Mouse (Mus musculus): Measurements from ENCODE around the gene Inha. TPM values are rescaled to one million over a fixed set of nuclear protein-coding genes. Genes with fewer than 3 reads are reported as not detected.

Inha gene
- total RNA-seq, 4 experiments from 2014 or later = 2.8 to 4.6 (median 3.9) TPM

- DNase-seq (ENCODE audit: low spot score) = no peak
Measured at GRCm38 (mm10) chr1:75490785-75491551, 15.9 kb upstream of the Inha start.

GRCm38 (mm10) chr1:75492579-75493170 lies 14.2 kb upstream of the Inha start:
- no peak for DNase-seq (ENCODE audit: low spot score)

- no peak for DNase-seq (ENCODE audit: low spot score)
Measured at GRCm38 (mm10) chr1:75494878-75495548, 11.9 kb upstream of the Inha start.

GRCm38 (mm10) chr1:75498897-75499296 lies 8.0 kb upstream of the Inha start:
- DNase-seq (ENCODE audit: low spot score) = no peak

GRCm38 (mm10) chr1:75499441-75499840 lies 7.4 kb upstream of the Inha start:
- no peak for DNase-seq (ENCODE audit: low spot score)

GRCm38 (mm10) chr1:75501905-75502304 lies 5.0 kb upstream of the Inha start:
- no peak for DNase-seq (ENCODE audit: low spot score)

GRCm38 (mm10) chr1:75502945-75503650 lies 3.8 kb upstream of the Inha start:
- no peak for DNase-seq (ENCODE audit: low spot score)

GRCm38 (mm10) chr1:75503651-75503980 lies 3.3 kb upstream of the Inha start:
- DNase-seq (ENCODE audit: low spot score) = no peak

GRCm38 (mm10) chr1:75504256-75505045 lies 2.4 kb upstream of the Inha start:
- no peak for DNase-seq (ENCODE audit: low spot score)

- DNase-seq (ENCODE audit: low spot score) = peak; percentile 53
Measured at GRCm38 (mm10) chr1:75505159-75505955, 1.5 kb upstream of the Inha start.

- DNase-seq (ENCODE audit: low spot score) = peak; percentile 47
Measured at GRCm38 (mm10) chr1:75505956-75506831, 683 bp upstream of the Inha start, which contains the start of gene Obsl1. TSS of gene Obsl1 (minus strand) at chr1:75506452.

GRCm38 (mm10) chr1:75509586-75509985 lies 2.7 kb downstream of the Inha start:
- no peak for DNase-seq (ENCODE audit: low spot score)

- DNase-seq (ENCODE audit: low spot score) = no peak
Measured at GRCm38 (mm10) chr1:75510154-75510553, 3.3 kb downstream of the Inha start.

- DNase-seq (ENCODE audit: low spot score) = no peak
Measured at GRCm38 (mm10) chr1:75511437-75512210, 4.7 kb downstream of the Inha start.

GRCm38 (mm10) chr1:75512550-75512949 lies 5.7 kb downstream of the Inha start:
- DNase-seq (ENCODE audit: low spot score) = no peak

- DNase-seq (ENCODE audit: low spot score) = no peak
Measured at GRCm38 (mm10) chr1:75516703-75517380, 10.0 kb downstream of the Inha start.

GRCm38 (mm10) chr1:75517984-75518383 lies 11.1 kb downstream of the Inha start:
- DNase-seq (ENCODE audit: low spot score) = no peak

- no peak for DNase-seq (ENCODE audit: low spot score)
Measured at GRCm38 (mm10) chr1:75518427-75518826, 11.6 kb downstream of the Inha start.
